Mouse (Mus musculus) liver, adult 2 months (tissue): ENCODE data around the gene Creb5.

Experiments
- CTCF ChIP-seq: fragments of 200-500 bp; IDR thresholded peaks from 2 replicates; pipeline ENCODE4 v1.5.1; 2011; ENCODE audit warnings: low read depth, low read length, control low read depth
- POLR2A ChIP-seq: fragments of 200-500 bp; IDR thresholded peaks from 2 replicates; pipeline ENCODE4 v1.6.1; 2011; ENCODE audit warnings: low read length, control low read depth; ENCODE audit not compliant: insufficient read depth; ENCODE audit errors: extremely low read depth

DNA sequence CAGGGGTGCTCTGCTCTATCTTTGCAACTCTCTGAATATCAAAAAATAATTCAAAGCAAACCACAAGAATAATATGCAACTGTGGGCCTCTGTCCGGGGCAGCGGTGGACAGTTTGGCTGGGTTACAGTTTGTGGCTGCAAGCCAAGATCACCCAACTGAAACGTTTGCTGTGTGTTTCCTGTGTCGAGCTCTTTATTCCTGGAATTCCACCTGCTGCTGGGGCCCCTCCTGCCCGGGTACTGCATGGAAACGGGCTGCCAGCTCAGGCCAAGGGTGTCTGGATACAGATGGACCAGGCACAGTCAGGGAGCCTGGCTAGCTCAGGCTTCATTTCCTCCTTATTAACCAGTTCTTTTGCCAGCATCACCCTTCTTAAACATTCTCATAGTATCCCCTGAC is 269.0 kb downstream of the Creb5 start:
- TF ChIP-seq CTCF: no peak
- no peak for TF ChIP-seq POLR2A
